Mouse (Mus musculus) midbrain, embryonic 11.5 days (tissue): ENCODE results near the gene Cep170b. TPM values are rescaled to one million over a fixed set of nuclear protein-coding genes. Genes with fewer than 3 reads are reported as not detected.

Source experiments
- ATAC-seq: fragments of 200-750 bp; cut with Nextera tagmentation; 2 replicates; pipeline ENCODE4 v1.8.0; 2017; ENCODE audit warnings: moderate TSS enrichment, moderate library complexity; ENCODE audit not compliant: low FRiP score
- DNase-seq: peaks from one replicate; pipeline ENCODE4 v3.0.0; 2015; ENCODE audit warnings: low spot score; ENCODE audit errors: missing footprints
- H3K27ac ChIP-seq: fragments of 300-500 bp; sonication (generic); 2 replicates; pipeline ENCODE4 v1.5.1; 2014; ENCODE audit warnings: low read depth, low read length
- H3K27me3 ChIP-seq: fragments of 300-500 bp; sonication (generic); 2 replicates; pipeline ENCODE4 v1.6.1; 2014; ENCODE audit warnings: mild to moderate bottlenecking, low read length, moderate library complexity, mixed read lengths; ENCODE audit not compliant: control insufficient read depth, insufficient read depth
- H3K36me3 ChIP-seq: fragments of 300-500 bp; sonication (generic); 2 replicates; pipeline ENCODE4 v1.6.1; 2014; ENCODE audit warnings: mild to moderate bottlenecking, low read length, moderate library complexity, mixed read lengths; ENCODE audit not compliant: control insufficient read depth, insufficient read depth
- H3K4me1 ChIP-seq: fragments of 300-500 bp; sonication (generic); 2 replicates; pipeline ENCODE4 v1.6.1; 2014; ENCODE audit warnings: low read length; ENCODE audit not compliant: control insufficient read depth, insufficient read depth
- H3K4me2 ChIP-seq: fragments of 300-500 bp; sonication (generic); 2 replicates; pipeline ENCODE4 v1.6.1; 2014; ENCODE audit warnings: mild to moderate bottlenecking, moderate library complexity
- H3K4me3 ChIP-seq: fragments of 300-500 bp; sonication (generic); 2 replicates; pipeline ENCODE4 v1.5.1; 2014; ENCODE audit warnings: low read depth, low read length
- H3K9ac ChIP-seq: fragments of 300-500 bp; sonication (generic); 2 replicates; pipeline ENCODE4 v1.6.1; 2014; ENCODE audit warnings: low read length
- H3K9me3 ChIP-seq: fragments of 300-500 bp; sonication (generic); 2 replicates; pipeline ENCODE4 v1.6.1; 2016; ENCODE audit warnings: low read length; ENCODE audit not compliant: control insufficient read depth
- WGBS: fragments of 180-500 bp; shearing (Covaris S2); extraction: QIAGEN DNeasy Blood & Tissue Kit; methylation state at CpG from one replicate; pipeline ENCODE4 v1.1.7; 2014; 5-methylcytosine and 5-hydroxymethylcytosine counted together
- polyA plus RNA-seq: library from polyadenylated mRNA; unstranded; fragments of >200 nt; fragmentation: Nextera tagmentation; extraction: Ambion mirVana; gene quantifications from 2 replicates; pipeline ENCODE4 v1.2.1, GENCODE M21; 2014

Cep170b gene
- 5.2 and 5.5 TPM in 2 replicates for polyA plus RNA-seq

DNA sequence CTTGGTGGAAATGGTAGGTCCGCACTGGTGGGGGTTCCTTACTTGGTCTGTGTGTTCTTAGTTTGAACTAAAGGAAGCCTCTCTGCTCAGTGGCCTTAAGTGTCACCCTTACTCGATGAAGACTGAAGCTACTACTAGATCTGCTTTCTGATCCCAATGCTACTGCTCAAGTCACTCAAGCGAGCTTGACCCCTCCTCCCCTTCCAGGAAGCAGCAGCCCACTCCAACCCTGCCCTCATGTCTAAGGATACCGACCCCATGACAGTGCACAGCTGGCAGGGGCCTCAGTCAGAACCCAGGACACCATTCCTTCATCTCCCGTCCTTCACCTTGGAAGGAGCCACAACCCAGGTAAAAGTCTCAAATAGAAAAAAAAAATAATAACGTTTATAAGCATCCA lies at the start of gene Cep170b:
Gene Cep170b, plus strand, starts transcription at position 240 of the 400 bp plus-strand sequence.
- DNase-seq (no peak), ATAC-seq (no peak)
- Histone ChIP-seq H3K4me3 (peak within 1 kb of the TSS; percentile 74; the same call in 1 of the 2 replicates), H3K9ac (no peak within 1 kb of the TSS; the same call in 1 of the 2 replicates), H3K4me2 (peak within 1 kb of the TSS; percentile 100; the same call in 1 of the 2 replicates), H3K27ac (no peak within 1 kb of the TSS), H3K36me3 (no peaks in the 10 kb centered on the region), H3K9me3 (no peaks in the 10 kb centered on the region), H3K4me1 (peaks cover 9% of the 10 kb centered on the region), H3K27me3 (peaks cover 30% of the 10 kb centered on the region)
- 61% methylated on average over 6 of the region's 6 CpGs for WGBS

- Histone ChIP-seq H3K4me3 (no peak overlapping the region), H3K36me3 (peaks cover 27% of the 10 kb centered on the region), H3K4me1 (peaks cover 36% of the 10 kb centered on the region), H3K9ac (peak overlapping the region; percentile 1; the same call in 1 of the 2 replicates), H3K4me2 (peak overlapping the region; percentile 11; the same call in 1 of the 2 replicates), H3K27me3 (no peaks in the 10 kb centered on the region), H3K9me3 (no peaks in the 10 kb centered on the region), H3K27ac (0 out of 2 replicates have a peak overlapping the region, but pooled peaks have one; percentile 2)
- 52% methylated on average over 9 of the region's 9 CpGs for WGBS
- ATAC-seq (no peak), DNase-seq (no peak)
These were observed 49.4 kb upstream of the Cep170b start for GRCm38 (mm10) chr12:112670718-112671393.

DNA sequence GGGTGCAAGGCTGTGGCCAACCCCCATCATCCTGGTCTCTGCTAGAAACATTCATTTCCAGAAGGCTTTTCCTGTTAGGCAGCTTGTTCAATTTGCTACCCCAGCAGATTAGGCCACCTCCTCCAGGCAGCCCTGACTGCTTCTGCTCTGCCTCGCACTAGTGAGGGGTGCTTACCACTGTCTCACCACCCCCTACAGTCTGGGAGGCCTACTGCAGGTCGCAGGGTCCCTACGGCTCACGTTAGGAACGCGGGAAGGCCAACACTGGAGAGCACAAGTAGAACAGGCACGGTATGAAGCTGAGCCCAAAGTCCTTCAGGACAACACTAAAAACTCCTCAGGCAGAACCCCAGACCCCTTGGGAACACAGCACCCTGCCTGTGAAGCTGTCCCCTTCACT lies 48.4 kb upstream of the Cep170b start:
- DNase-seq = no peak
- Histone ChIP-seq H3K4me2 (peak overlapping the region; percentile 86), H3K27ac (peak overlapping the region; percentile 2), H3K36me3 (peaks cover 22% of the 10 kb centered on the region), H3K4me3 (no peak overlapping the region), H3K9ac (peak overlapping the region; percentile 2; the same call in 1 of the 2 replicates), H3K27me3 (no peaks in the 10 kb centered on the region), H3K4me1 (peaks cover 35% of the 10 kb centered on the region), H3K9me3 (no peaks in the 10 kb centered on the region)
- whole genome bisulfite sequencing = 80% methylated on average over 7 of the region's 7 CpGs
- no peak for ATAC-seq

DNA sequence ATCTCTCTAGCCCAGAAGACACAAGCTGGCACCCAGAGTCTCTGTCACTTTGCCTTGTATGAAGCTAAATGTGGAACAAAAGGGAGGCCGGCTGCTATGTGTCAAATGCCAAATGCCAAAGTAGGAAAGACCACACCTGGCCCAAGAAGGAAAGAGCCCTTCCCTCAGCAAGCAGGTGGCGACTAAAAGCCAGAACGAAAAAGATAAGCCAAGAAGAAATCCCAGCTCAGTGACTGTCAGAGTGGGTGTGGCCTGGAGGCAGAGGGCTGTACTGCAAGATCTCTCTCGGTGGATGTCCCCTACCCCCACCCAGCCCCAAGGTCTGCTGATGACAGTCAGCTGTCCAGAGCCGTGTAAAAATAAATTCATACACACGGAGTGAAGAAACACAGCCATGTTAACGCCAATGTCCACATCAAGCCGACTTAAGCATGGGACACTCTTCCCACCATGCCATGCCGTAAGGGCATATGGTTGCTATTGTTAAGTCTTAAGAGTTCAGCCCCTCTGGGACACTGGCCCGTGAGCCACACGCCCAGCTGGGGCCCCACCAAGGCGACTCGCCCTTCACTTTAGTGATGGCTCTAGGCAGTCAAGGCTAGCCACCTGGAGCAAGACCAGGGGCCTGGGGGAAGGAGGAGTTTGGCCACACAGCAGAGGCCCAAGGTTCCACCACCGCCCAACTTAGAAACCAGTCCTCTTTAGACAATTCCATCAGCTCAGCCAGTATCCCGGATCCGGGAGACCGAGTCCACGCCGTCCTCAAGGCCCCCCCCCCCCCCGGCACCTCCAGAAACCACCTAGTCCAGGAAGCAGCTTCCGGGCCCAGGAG lies 47.3 kb upstream of the Cep170b start:
- peak; percentile 57 for ATAC-seq
- peaks cover 7% of the 10 kb centered on the region; the same call in 1 of the 2 replicates for H3K27me3 ChIP-seq
- peak overlapping the region; percentile 100 for H3K9ac ChIP-seq
- H3K9me3 ChIP-seq = no peaks in the 10 kb centered on the region
- peak overlapping the region; percentile 92 for H3K27ac ChIP-seq
- peaks cover 37% of the 10 kb centered on the region for H3K4me1 ChIP-seq
- H3K4me2 ChIP-seq = peak overlapping the region; percentile 86
- peak; percentile 95 for DNase-seq
- 8% methylated on average over 21 of the region's 21 CpGs for WGBS
- H3K4me3 ChIP-seq = peak overlapping the region; percentile 98
- H3K36me3 ChIP-seq = peaks cover 16% of the 10 kb centered on the region

DNA sequence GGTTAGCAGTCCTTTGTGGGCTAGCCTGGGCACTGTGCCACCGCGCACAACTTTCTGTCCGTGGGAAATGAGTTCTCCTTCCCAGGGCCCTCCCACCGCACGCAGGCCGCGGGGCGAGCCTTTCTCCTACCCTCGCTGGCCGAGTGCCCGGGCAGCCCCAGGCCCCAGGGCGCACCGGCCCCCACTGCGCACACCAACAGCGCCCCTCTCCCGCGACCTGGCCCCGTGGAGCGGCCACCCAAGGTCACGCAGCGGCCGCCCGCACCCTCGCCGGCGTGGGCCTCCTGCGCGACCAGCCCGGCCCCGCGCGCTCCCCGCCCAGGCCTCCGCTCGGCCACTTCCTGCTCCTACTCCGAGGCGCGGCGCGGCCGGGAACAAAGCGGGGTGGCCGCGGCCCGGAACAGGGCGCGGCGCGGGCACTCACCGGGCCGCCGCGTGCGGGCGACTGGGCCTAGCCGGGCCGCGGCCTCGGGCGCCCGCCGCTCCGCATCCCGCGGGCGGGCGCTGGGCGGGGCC lies 46.6 kb upstream of the Cep170b start:
- peak overlapping the region; percentile 98 for H3K4me3 ChIP-seq
- under 1% methylated on average over 48 of the region's 68 CpGs for WGBS
- peak overlapping the region; percentile 92 for H3K27ac ChIP-seq
- H3K9ac ChIP-seq = peak overlapping the region; percentile 100
- peaks cover 11% of the 10 kb centered on the region for H3K36me3 ChIP-seq
- peak overlapping the region; percentile 86 for H3K4me2 ChIP-seq
- ATAC-seq = peak; percentile 8
- no peaks in the 10 kb centered on the region for H3K9me3 ChIP-seq
- DNase-seq = no peak
- peaks cover 7% of the 10 kb centered on the region; the same call in 1 of the 2 replicates for H3K27me3 ChIP-seq
- peaks cover 39% of the 10 kb centered on the region for H3K4me1 ChIP-seq

- WGBS = under 1% methylated on average over 62 of the region's 70 CpGs
- peak within 1 kb of the TSS; percentile 100 for H3K9ac ChIP-seq
- peaks cover 43% of the 10 kb centered on the region for H3K4me1 ChIP-seq
- peak; percentile 97 for DNase-seq
- H3K36me3 ChIP-seq = peaks cover 5% of the 10 kb centered on the region
- ATAC-seq = peak; percentile 9
- H3K27ac ChIP-seq = peak within 1 kb of the TSS; percentile 92
- no peaks in the 10 kb centered on the region for H3K9me3 ChIP-seq
- H3K27me3 ChIP-seq = peaks cover 8% of the 10 kb centered on the region
- H3K4me3 ChIP-seq = peak within 1 kb of the TSS; percentile 98
- H3K4me2 ChIP-seq = peak within 1 kb of the TSS; percentile 86
These were observed 45.9 kb upstream of the Cep170b start, which contains the start of gene Akt1 for GRCm38 (mm10) chr12:112674132-112675011. Akt1 (minus strand) TSS chr12:112674884.

DNA sequence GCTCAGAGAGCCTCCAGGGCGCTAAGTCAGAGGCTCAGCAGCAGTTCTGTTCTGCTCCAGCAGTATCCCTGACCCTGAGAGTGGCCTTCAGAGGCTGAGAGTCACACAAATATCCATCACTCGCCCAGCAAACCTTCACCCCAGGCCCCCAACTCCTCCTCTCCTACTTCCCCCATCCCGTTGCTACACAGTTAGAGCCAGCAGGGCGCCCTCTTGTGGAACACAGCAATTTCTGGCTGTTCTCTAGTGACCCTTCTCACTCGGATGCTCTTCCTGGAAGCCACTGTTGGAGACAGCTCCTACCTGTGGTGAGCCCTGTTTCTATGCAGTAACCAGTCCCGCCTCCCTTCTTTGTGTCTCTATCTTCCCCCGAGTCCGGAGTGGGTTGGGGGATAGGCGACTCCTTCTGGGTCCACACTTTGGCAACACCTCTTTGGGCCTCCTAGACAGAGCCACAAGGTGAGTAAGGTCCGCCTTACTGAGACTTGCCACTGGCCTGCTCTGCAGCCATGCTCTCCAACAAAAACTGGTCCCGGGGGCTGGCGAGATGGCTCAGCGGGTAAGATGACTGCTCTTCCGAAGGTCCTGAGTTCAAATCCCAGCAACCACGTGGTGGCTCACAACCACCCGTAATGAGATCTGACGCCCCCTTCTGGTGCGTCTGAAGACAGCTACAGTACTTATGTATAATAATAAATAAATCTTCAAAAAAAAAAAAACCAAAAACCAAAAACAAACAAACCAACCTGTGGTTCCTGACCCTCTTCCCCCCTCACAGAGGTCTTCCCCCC lies 44.8 kb upstream of the Cep170b start:
- ATAC-seq (peak; percentile 36), DNase-seq (peak; percentile 98)
- WGBS = 14% methylated on average over 18 of the region's 18 CpGs
- Histone ChIP-seq H3K4me1 (peaks cover 47% of the 10 kb centered on the region), H3K9me3 (no peaks in the 10 kb centered on the region), H3K9ac (peak overlapping the region; percentile 100), H3K27ac (peak overlapping the region; percentile 92; the same call in 1 of the 2 replicates), H3K27me3 (peaks cover 18% of the 10 kb centered on the region), H3K4me3 (peak overlapping the region; percentile 98; the same call in 1 of the 2 replicates), H3K36me3 (peaks cover 4% of the 10 kb centered on the region; the same call in 1 of the 2 replicates), H3K4me2 (peak overlapping the region; percentile 86)
